Mouse (Mus musculus) heart, postnatal 0 days (tissue): ENCODE measurements around the gene Otulin.

Source experiments
- CTCF ChIP-seq: IDR thresholded peaks from 2 replicates; pipeline ENCODE4 v1.5.1; 2016; ENCODE audit warnings: antibody characterized with exemption, control low read depth, low read depth
- EP300 ChIP-seq: IDR thresholded peaks from 2 replicates; pipeline ENCODE4 v1.6.1; 2016; ENCODE audit warnings: antibody characterized with exemption, low read depth

DNA sequence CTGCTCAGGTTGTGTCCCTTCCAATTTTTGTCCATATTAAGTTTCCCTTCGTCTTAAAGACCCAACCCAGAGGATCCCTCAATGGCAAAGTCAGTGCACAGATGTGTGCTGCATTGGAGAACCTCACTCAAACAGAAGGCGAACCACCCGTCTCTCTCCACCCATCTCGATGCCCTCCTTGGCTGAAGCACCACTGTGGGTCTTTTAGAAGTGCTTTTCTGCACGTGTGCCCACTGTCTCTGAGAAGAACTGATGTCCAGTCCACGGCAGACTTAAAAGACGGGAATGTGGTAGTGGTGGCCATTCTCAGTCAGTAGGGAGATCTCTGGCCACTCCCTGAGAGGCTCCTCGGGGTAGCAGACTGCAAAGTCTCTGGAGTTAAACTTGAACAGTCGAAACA lies 26.1 kb upstream of the Otulin start:
- TF ChIP-seq CTCF (no peak), EP300 (no peak)
